Mouse (Mus musculus): ENCODE results near the gene Pthlh. TPM values are rescaled to one million over a fixed set of nuclear protein-coding genes. Genes with fewer than 3 reads are reported as not detected.

Gene Pthlh
- polyA plus RNA-seq, 2 experiments: 13.3 to 15.1 TPM

GRCm38 (mm10) chr6:147261616-147262015, 2.4 kb downstream of the Pthlh start:
- 0 out of 2 replicates have a peak, but pooled peaks cover 6% of the 10 kb centered on the region for H3K4me1 ChIP-seq (ENCODE audit: control insufficient read depth, insufficient read depth, low read length)
- H3K36me3 ChIP-seq (ENCODE audit: control insufficient read depth, insufficient read depth, low read length): 0 out of 2 replicates have a peak, but pooled peaks cover 3% of the 10 kb centered on the region
- DNase-seq (ENCODE audit: low spot score) (peak; percentile 42), ATAC-seq (ENCODE audit: low FRiP score, low read depth) (no peak)
- peak overlapping the region; percentile 45 for H3K4me3 ChIP-seq (replicated peaks; ENCODE audit: low read length)
- H3K27me3 ChIP-seq (ENCODE audit: control insufficient read depth, insufficient read depth, low read length): peaks cover 19% of the 10 kb centered on the region
- H3K27ac ChIP-seq (replicated peaks; ENCODE audit: low read depth, low read length): 0 out of 2 replicates have a peak overlapping the region, but pooled peaks have one; percentile 8
- WGBS: 32% methylated on average over 3 of the region's 3 CpGs
- no peaks in the 10 kb centered on the region for H3K9me3 ChIP-seq (ENCODE audit: control insufficient read depth, low read length)
- H3K9ac ChIP-seq (ENCODE audit: low read depth, low read length, severe bottlenecking): 0 out of 2 replicates have a peak overlapping the region, but pooled peaks have one; percentile 38
- peak overlapping the region; percentile 62 for H3K4me2 ChIP-seq (replicated peaks; ENCODE audit: low read depth, low read length, severe bottlenecking)
- no peak for TF ChIP-seq POLR2A (IDR thresholded peaks at IDR 0.05; ENCODE audit: borderline replicate concordance, extremely low read depth, insufficient read depth, insufficient read length)

GRCm38 (mm10) chr6:147260766-147261165, 3.2 kb downstream of the Pthlh start:
- H3K27me3 ChIP-seq (ENCODE audit: control insufficient read depth, insufficient read depth, low read length): peaks cover 16% of the 10 kb centered on the region
- DNase-seq (ENCODE audit: low spot score) (no peak), ATAC-seq (ENCODE audit: low FRiP score, low read depth) (no peak)
- no peak overlapping the region for H3K9ac ChIP-seq (ENCODE audit: low read depth, low read length, severe bottlenecking)
- H3K36me3 ChIP-seq (ENCODE audit: control insufficient read depth, insufficient read depth, low read length): 0 out of 2 replicates have a peak, but pooled peaks cover 3% of the 10 kb centered on the region
- H3K4me2 ChIP-seq (replicated peaks; ENCODE audit: low read depth, low read length, severe bottlenecking): peak overlapping the region; percentile 19; the same call in 1 of the 2 replicates
- no peak for TF ChIP-seq POLR2A (IDR thresholded peaks at IDR 0.05; ENCODE audit: borderline replicate concordance, extremely low read depth, insufficient read depth, insufficient read length)
- no peaks in the 10 kb centered on the region for H3K9me3 ChIP-seq (ENCODE audit: control insufficient read depth, low read length)
- 0 out of 2 replicates have a peak, but pooled peaks cover 6% of the 10 kb centered on the region for H3K4me1 ChIP-seq (ENCODE audit: control insufficient read depth, insufficient read depth, low read length)
- H3K4me3 ChIP-seq (replicated peaks; ENCODE audit: low read length): peak overlapping the region; percentile 45; the same call in 1 of the 2 replicates
- H3K27ac ChIP-seq (replicated peaks; ENCODE audit: low read depth, low read length): no peak overlapping the region
- 78% methylated on average over 3 of the region's 3 CpGs for WGBS

GRCm38 (mm10) chr6:147247782-147248181, 16.2 kb downstream of the Pthlh start:
- Histone ChIP-seq H3K36me3 (ENCODE audit: control insufficient read depth, insufficient read depth, low read length) (no peaks in the 10 kb centered on the region), H3K4me3 (replicated peaks; ENCODE audit: low read length) (no peak overlapping the region), H3K4me1 (ENCODE audit: control insufficient read depth, insufficient read depth, low read length) (no peaks in the 10 kb centered on the region), H3K4me2 (replicated peaks; ENCODE audit: low read depth, low read length, severe bottlenecking) (no peak overlapping the region), H3K27me3 (ENCODE audit: control insufficient read depth, insufficient read depth, low read length) (no peaks in the 10 kb centered on the region), H3K9ac (ENCODE audit: low read depth, low read length, severe bottlenecking) (no peak overlapping the region), H3K9me3 (ENCODE audit: control insufficient read depth, low read length) (no peaks in the 10 kb centered on the region), H3K27ac (replicated peaks; ENCODE audit: low read depth, low read length) (no peak overlapping the region)
- TF ChIP-seq POLR2A (IDR thresholded peaks at IDR 0.05; ENCODE audit: borderline replicate concordance, extremely low read depth, insufficient read depth, insufficient read length): no peak
- no peak for DNase-seq (ENCODE audit: low spot score)
- WGBS: 77% methylated on average over 3 of the region's 3 CpGs
- ATAC-seq (ENCODE audit: low FRiP score, low read depth): no peak

- DNase-seq (ENCODE audit: low spot score) (no peak), ATAC-seq (ENCODE audit: low FRiP score, low read depth) (no peak)
- Histone ChIP-seq H3K27me3 (ENCODE audit: control insufficient read depth, insufficient read depth, low read length) (no peaks in the 10 kb centered on the region), H3K9ac (ENCODE audit: low read depth, low read length, severe bottlenecking) (no peak overlapping the region), H3K4me2 (replicated peaks; ENCODE audit: low read depth, low read length, severe bottlenecking) (no peak overlapping the region), H3K4me3 (replicated peaks; ENCODE audit: low read length) (no peak overlapping the region), H3K9me3 (ENCODE audit: control insufficient read depth, low read length) (no peaks in the 10 kb centered on the region), H3K36me3 (ENCODE audit: control insufficient read depth, insufficient read depth, low read length) (no peaks in the 10 kb centered on the region), H3K27ac (replicated peaks; ENCODE audit: low read depth, low read length) (no peak overlapping the region), H3K4me1 (ENCODE audit: control insufficient read depth, insufficient read depth, low read length) (no peaks in the 10 kb centered on the region)
- TF ChIP-seq POLR2A (IDR thresholded peaks at IDR 0.05; ENCODE audit: borderline replicate concordance, extremely low read depth, insufficient read depth, insufficient read length): no peak
Measured at GRCm38 (mm10) chr6:147244294-147244693, 19.7 kb downstream of the Pthlh start.

GRCm38 (mm10) chr6:147243655-147244054, 20.3 kb downstream of the Pthlh start:
- 60% methylated on average over 5 of the region's 5 CpGs for WGBS
- no peaks in the 10 kb centered on the region for H3K36me3 ChIP-seq (ENCODE audit: control insufficient read depth, insufficient read depth, low read length)
- no peak overlapping the region for H3K27ac ChIP-seq (replicated peaks; ENCODE audit: low read depth, low read length)
- H3K9ac ChIP-seq (ENCODE audit: low read depth, low read length, severe bottlenecking): no peak overlapping the region
- no peaks in the 10 kb centered on the region for H3K27me3 ChIP-seq (ENCODE audit: control insufficient read depth, insufficient read depth, low read length)
- H3K4me2 ChIP-seq (replicated peaks; ENCODE audit: low read depth, low read length, severe bottlenecking): no peak overlapping the region
- no peak for ATAC-seq (ENCODE audit: low FRiP score, low read depth)
- no peaks in the 10 kb centered on the region for H3K9me3 ChIP-seq (ENCODE audit: control insufficient read depth, low read length)
- no peak for DNase-seq (ENCODE audit: low spot score)
- no peaks in the 10 kb centered on the region for H3K4me1 ChIP-seq (ENCODE audit: control insufficient read depth, insufficient read depth, low read length)
- no peak for TF ChIP-seq POLR2A (IDR thresholded peaks at IDR 0.05; ENCODE audit: borderline replicate concordance, extremely low read depth, insufficient read depth, insufficient read length)
- no peak overlapping the region for H3K4me3 ChIP-seq (replicated peaks; ENCODE audit: low read length)

All from limb, embryonic 14.5 days (tissue).